Mouse (Mus musculus): Measurements from ENCODE around the gene Cldn19. TPM values are rescaled to one million over a fixed set of nuclear protein-coding genes. Genes with fewer than 3 reads are reported as not detected.
A peak's percentile ranks its signal among the peaks of the same experiment; 100 is the strongest.

Gene Cldn19
- not detected in 2 replicates for total RNA-seq (2014; rRNA removed)
- polyA plus RNA-seq (2012; rRNA removed), result not detected in 2 replicates

DNA sequence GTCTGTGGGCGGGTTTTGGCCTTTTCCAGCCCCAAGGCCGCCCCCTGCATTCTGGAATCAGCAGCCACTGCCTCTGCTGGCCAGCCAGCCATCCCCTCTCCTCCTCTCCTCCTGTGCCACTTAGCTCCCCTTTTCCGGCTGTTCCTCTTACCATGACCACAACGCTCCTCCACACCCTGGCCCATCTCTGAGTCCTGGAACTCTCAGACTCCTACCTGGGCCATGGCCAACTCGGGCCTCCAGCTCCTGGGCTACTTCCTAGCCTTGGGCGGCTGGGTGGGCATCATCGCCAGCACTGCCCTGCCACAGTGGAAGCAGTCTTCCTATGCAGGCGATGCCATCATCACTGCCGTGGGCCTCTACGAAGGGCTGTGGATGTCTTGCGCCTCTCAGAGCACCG, at the start of gene Cldn19:
Gene Cldn19, plus strand, starts transcription at position 64 of the 400 bp plus-strand sequence.
- Histone ChIP-seq H3K4me3 (ENCODE audit: insufficient read depth, low read depth, low read length) (no peak within 1 kb of the TSS), H3K36me3 (ENCODE audit: control insufficient read depth, insufficient read depth, low read length) (no peaks in the 10 kb centered on the region), H3K27ac (replicated peaks; ENCODE audit: insufficient read depth, low read depth, low read length) (no peak within 1 kb of the TSS), H3K79me2 (ENCODE audit: control insufficient read depth, insufficient read depth, low read length) (no peaks in the 10 kb centered on the region), H3K9ac (ENCODE audit: low read depth, low read length) (no peak within 1 kb of the TSS), H3K4me1 (ENCODE audit: control insufficient read depth, insufficient read depth, low read length) (peaks cover 3% of the 10 kb centered on the region; the same call in 1 of the 2 replicates), H3K27me3 (ENCODE audit: control insufficient read depth, insufficient read depth, low read length) (no peaks in the 10 kb centered on the region)
- TF ChIP-seq POLR2A (IDR thresholded peaks at IDR 0.05; ENCODE audit: extremely low read depth, insufficient read depth, low read length) (no peak), CTCF (IDR thresholded peaks at IDR 0.05; ENCODE audit: low read depth, low read length) (no peak)
- 92% methylated on average over 12 of the region's 12 CpGs for WGBS
- no peak for DNase-seq (ENCODE audit: extremely low read depth, low read depth, low spot score)

DNA sequence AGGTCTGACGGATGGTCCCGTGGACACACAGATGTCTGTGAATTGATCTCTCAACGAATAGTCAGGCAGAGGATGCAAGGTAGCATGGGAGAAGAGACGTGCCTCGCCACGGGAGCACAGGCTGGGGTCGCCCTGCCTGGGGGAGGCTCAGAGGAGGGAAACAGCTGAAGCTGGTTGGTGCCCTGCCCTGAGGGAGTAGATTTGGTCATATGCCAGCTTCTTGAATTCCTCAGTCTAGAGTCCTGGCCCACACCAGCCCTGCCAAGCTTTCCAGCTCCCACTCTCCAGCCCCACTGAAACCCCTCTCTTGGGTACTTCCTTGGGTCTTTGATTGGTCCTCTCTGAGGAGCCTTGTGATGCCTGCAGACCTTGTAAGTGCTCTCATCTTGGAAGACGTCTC, 38.5 kb upstream of the Cldn19 start:
- Histone ChIP-seq H3K79me2 (ENCODE audit: control insufficient read depth, insufficient read depth, low read length) (no peaks in the 10 kb centered on the region), H3K4me3 (ENCODE audit: insufficient read depth, low read depth, low read length) (no peak overlapping the region), H3K9ac (ENCODE audit: low read depth, low read length) (no peak overlapping the region), H3K27ac (replicated peaks; ENCODE audit: insufficient read depth, low read depth, low read length) (no peak overlapping the region), H3K27me3 (ENCODE audit: control insufficient read depth, insufficient read depth, low read length) (no peaks in the 10 kb centered on the region), H3K36me3 (ENCODE audit: control insufficient read depth, insufficient read depth, low read length) (no peaks in the 10 kb centered on the region), H3K4me1 (ENCODE audit: control insufficient read depth, insufficient read depth, low read length) (no peaks in the 10 kb centered on the region; the same call in 1 of the 2 replicates)
- DNase-seq (ENCODE audit: extremely low read depth, low read depth, low spot score), result no peak
- WGBS, result 76% methylated on average over 8 of the region's 8 CpGs
- TF ChIP-seq CTCF (IDR thresholded peaks at IDR 0.05; ENCODE audit: low read depth, low read length) (no peak), POLR2A (IDR thresholded peaks at IDR 0.05; ENCODE audit: extremely low read depth, insufficient read depth, low read length) (no peak)

DNA sequence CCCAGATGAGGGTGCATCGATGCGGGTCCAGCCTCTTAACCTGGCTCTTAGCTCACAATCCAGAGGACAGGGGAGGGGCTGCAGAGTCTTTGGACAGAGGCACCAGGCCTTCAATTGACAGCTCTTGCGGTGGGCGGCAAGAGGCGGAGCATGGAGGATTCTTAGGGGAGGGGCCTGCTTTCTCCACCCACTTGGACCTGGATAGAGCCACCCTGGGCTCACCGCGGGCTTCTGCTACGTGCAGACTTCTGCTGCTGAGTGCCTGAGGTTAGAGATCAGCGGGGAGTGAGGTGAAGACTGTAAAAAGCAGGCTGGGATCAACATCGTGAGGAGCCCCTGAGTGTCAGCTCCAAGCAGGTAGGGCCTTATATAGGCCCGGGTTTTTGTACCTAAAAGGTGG, 37.0 kb upstream of the Cldn19 start, which contains the start of gene Tmem269:
Gene Tmem269, minus strand, starts transcription at position 49 of the 400 bp plus-strand sequence.
- TF ChIP-seq POLR2A (IDR thresholded peaks at IDR 0.05; ENCODE audit: extremely low read depth, insufficient read depth, low read length) (no peak), CTCF (IDR thresholded peaks at IDR 0.05; ENCODE audit: low read depth, low read length) (no peak)
- 20% methylated on average over 11 of the region's 11 CpGs for WGBS
- no peaks in the 10 kb centered on the region for H3K79me2 ChIP-seq (ENCODE audit: control insufficient read depth, insufficient read depth, low read length)
- H3K27ac ChIP-seq (replicated peaks; ENCODE audit: insufficient read depth, low read depth, low read length), result no peak within 1 kb of the TSS
- H3K36me3 ChIP-seq (ENCODE audit: control insufficient read depth, insufficient read depth, low read length), result no peaks in the 10 kb centered on the region
- DNase-seq (ENCODE audit: extremely low read depth, low read depth, low spot score), result no peak
- H3K9ac ChIP-seq (ENCODE audit: low read depth, low read length), result no peak within 1 kb of the TSS
- no peaks in the 10 kb centered on the region for H3K27me3 ChIP-seq (ENCODE audit: control insufficient read depth, insufficient read depth, low read length)
- H3K4me3 ChIP-seq (ENCODE audit: insufficient read depth, low read depth, low read length), result no peak within 1 kb of the TSS
- no peaks in the 10 kb centered on the region; the same call in 1 of the 2 replicates for H3K4me1 ChIP-seq (ENCODE audit: control insufficient read depth, insufficient read depth, low read length)

DNA sequence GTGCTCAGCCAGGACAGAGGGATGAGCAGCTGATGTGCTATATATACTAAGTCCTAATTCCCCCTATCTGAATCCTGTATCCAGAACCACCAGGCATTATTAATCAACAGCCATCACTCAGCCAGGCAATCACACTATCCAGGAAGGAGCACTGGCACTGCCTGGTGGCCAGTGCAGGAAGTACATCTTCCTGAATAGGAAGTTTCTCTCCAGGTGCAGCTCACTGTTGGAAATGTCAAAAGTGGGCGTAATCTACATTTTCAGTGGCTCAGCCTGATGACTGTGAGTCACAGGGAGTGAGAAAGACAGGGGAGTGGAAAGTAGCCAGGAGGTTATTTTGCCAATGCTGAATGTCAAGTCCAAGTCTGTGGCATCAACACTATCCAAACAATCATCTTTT, 31.5 kb upstream of the Cldn19 start:
- TF ChIP-seq CTCF (IDR thresholded peaks at IDR 0.05; ENCODE audit: low read depth, low read length), result peak; percentile 74
- TF ChIP-seq POLR2A (IDR thresholded peaks at IDR 0.05; ENCODE audit: extremely low read depth, insufficient read depth, low read length), result no peak
- H3K27me3 ChIP-seq (ENCODE audit: control insufficient read depth, insufficient read depth, low read length), result no peaks in the 10 kb centered on the region
- peak; percentile 64 for DNase-seq (ENCODE audit: extremely low read depth, low read depth, low spot score)
- H3K4me1 ChIP-seq (ENCODE audit: control insufficient read depth, insufficient read depth, low read length), result peaks cover 23% of the 10 kb centered on the region
- no peak overlapping the region for H3K9ac ChIP-seq (ENCODE audit: low read depth, low read length)
- H3K79me2 ChIP-seq (ENCODE audit: control insufficient read depth, insufficient read depth, low read length), result no peaks in the 10 kb centered on the region
- peaks cover 15% of the 10 kb centered on the region; the same call in 1 of the 2 replicates for H3K36me3 ChIP-seq (ENCODE audit: control insufficient read depth, insufficient read depth, low read length)
- 53% methylated on average over 1 of the region's 1 CpGs for WGBS
- no peak overlapping the region for H3K27ac ChIP-seq (replicated peaks; ENCODE audit: insufficient read depth, low read depth, low read length)
- no peak overlapping the region for H3K4me3 ChIP-seq (ENCODE audit: insufficient read depth, low read depth, low read length)

DNA sequence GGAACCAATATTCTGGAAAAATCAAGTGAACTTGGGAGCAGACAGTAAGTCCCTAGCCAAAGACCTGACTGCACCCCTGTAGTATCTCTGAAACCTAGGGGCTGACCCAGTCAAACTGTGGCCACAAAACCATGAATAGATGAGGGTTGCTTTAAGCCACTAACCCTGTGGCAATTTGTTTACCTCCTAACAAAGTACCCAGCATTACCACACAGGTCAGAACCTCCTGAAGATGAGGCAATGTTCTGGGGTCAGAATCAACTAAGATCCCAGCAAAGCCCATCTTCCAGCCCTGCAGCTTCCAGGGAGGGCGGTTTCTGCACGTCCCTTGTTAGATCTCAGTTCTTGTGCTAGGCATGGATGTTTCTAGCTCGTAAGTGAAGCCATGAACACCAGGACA, 30.7 kb upstream of the Cldn19 start:
- Histone ChIP-seq H3K4me3 (ENCODE audit: insufficient read depth, low read depth, low read length) (no peak overlapping the region), H3K27ac (replicated peaks; ENCODE audit: insufficient read depth, low read depth, low read length) (peak overlapping the region; percentile 81), H3K36me3 (ENCODE audit: control insufficient read depth, insufficient read depth, low read length) (peaks cover 15% of the 10 kb centered on the region; the same call in 1 of the 2 replicates), H3K4me1 (ENCODE audit: control insufficient read depth, insufficient read depth, low read length) (peaks cover 23% of the 10 kb centered on the region), H3K9ac (ENCODE audit: low read depth, low read length) (0 out of 2 replicates have a peak overlapping the region, but pooled peaks have one; percentile 17), H3K79me2 (ENCODE audit: control insufficient read depth, insufficient read depth, low read length) (no peaks in the 10 kb centered on the region), H3K27me3 (ENCODE audit: control insufficient read depth, insufficient read depth, low read length) (no peaks in the 10 kb centered on the region)
- WGBS, result 27% methylated on average over 3 of the region's 3 CpGs
- TF ChIP-seq POLR2A (IDR thresholded peaks at IDR 0.05; ENCODE audit: extremely low read depth, insufficient read depth, low read length) (no peak), CTCF (IDR thresholded peaks at IDR 0.05; ENCODE audit: low read depth, low read length) (no peak)
- DNase-seq (ENCODE audit: extremely low read depth, low read depth, low spot score), result peak; percentile 93

DNA sequence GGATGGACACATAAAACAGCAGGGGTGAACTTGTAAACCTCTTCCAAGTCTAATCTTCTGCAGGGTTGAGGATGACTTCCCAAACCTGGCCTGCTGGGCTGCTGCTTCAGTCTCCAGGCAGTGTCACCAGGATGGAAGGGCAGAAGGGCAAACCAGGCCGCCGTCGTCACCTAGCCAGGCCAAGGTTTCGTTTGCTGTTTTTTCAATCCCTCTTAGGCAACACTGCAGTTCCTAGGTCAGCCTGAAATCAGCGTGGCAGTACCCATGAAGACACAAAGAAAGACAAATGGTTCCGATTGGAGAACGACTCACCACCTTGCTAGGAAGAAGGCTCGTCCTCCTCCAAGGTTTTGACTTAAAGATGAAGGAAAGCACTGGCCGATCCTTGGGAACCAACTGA, 29.5 kb upstream of the Cldn19 start:
- Histone ChIP-seq H3K36me3 (ENCODE audit: control insufficient read depth, insufficient read depth, low read length) (peaks cover 15% of the 10 kb centered on the region; the same call in 1 of the 2 replicates), H3K27ac (replicated peaks; ENCODE audit: insufficient read depth, low read depth, low read length) (peak overlapping the region; percentile 81), H3K4me1 (ENCODE audit: control insufficient read depth, insufficient read depth, low read length) (peaks cover 23% of the 10 kb centered on the region), H3K79me2 (ENCODE audit: control insufficient read depth, insufficient read depth, low read length) (no peaks in the 10 kb centered on the region; the same call in 1 of the 2 replicates), H3K27me3 (ENCODE audit: control insufficient read depth, insufficient read depth, low read length) (no peaks in the 10 kb centered on the region), H3K4me3 (ENCODE audit: insufficient read depth, low read depth, low read length) (no peak overlapping the region), H3K9ac (ENCODE audit: low read depth, low read length) (peak overlapping the region; percentile 4; the same call in 1 of the 2 replicates)
- 35% methylated on average over 9 of the region's 9 CpGs for WGBS
- TF ChIP-seq POLR2A (IDR thresholded peaks at IDR 0.05; ENCODE audit: extremely low read depth, insufficient read depth, low read length) (no peak), CTCF (IDR thresholded peaks at IDR 0.05; ENCODE audit: low read depth, low read length) (peak; percentile 57)
- DNase-seq (ENCODE audit: extremely low read depth, low read depth, low spot score), result peak; percentile 92
